Comparison of ENCODE assay signal across 9 mouse cellular contexts in genomic region chr8:94172809-94173732, GRCm38 (mm10). TPM values are rescaled to one million over a fixed set of nuclear protein-coding genes. Genes with fewer than 3 reads are reported as not detected.
DNase-seq lines count a peak whose midpoint lies in the region; ATAC-seq and TF ChIP-seq lines count a peak whose summit lies in the region.
"Had no signal": no experiment of that assay in that cellular context is flagged by ENCODE, and none has a peak within 500 bp of the region (broad histone marks: within the 10 kb centered on the region; RNA-seq: fewer than 3 reads in every experiment).

No protein-coding gene starts in this region.

- no peaks in the 10 kb centered on the region for H3K9me3 ChIP-seq in heart, embryonic 11.5 days (replicated peaks; ENCODE audit: control insufficient read depth, low read length)
- no peaks in the 10 kb centered on the region for H3K9me3 ChIP-seq in midbrain, postnatal 0 days (ENCODE audit: low read length)

- peak overlapping the region; percentile 76 for H3K9ac ChIP-seq in heart, embryonic 11.5 days (ENCODE audit: low read depth, low read length)
- peak overlapping the region; percentile 51 for H3K9ac ChIP-seq in midbrain, postnatal 0 days (replicated peaks; ENCODE audit: low read length, poor library complexity, severe bottlenecking)

- H3K4me2 ChIP-seq in heart, embryonic 11.5 days: peak overlapping the region; percentile 96
- peak overlapping the region; percentile 84 for H3K4me2 ChIP-seq in midbrain, postnatal 0 days (ENCODE audit: low read depth, low read length, poor library complexity, severe bottlenecking)

- DNase-seq in heart, adult 8-10 months (ENCODE audit: low spot score): no peak
- DNase-seq in ES-CJ7 (ENCODE audit: low read depth, low spot score): peak; percentile 59
- DNase-seq in kidney, postnatal 4 days: peak; percentile 24 to 55
- DNase-seq in midbrain, postnatal 0 days (ENCODE audit: low spot score): peak; percentile 12
- no peak for DNase-seq in spleen, adult 12 weeks (ENCODE audit: low spot score)
- DNase-seq in frontal cortex, postnatal 25 days (ENCODE audit: low spot score in 2 of 2): no peak

- H3K27ac ChIP-seq in heart, embryonic 11.5 days (ENCODE audit: low read depth, low read length): peak overlapping the region; percentile 66
- H3K27ac ChIP-seq in embryonic fibroblast, embryonic 13.5 days (ENCODE audit: insufficient read depth, low read length): no peak overlapping the region
- H3K27ac ChIP-seq in midbrain, postnatal 0 days (ENCODE audit: low read depth, low read length): no peak overlapping the region

- 2% methylated on average over 39 of the region's 39 CpGs for WGBS in heart, embryonic 11.5 days (ENCODE audit: insufficient replicate concordance)
- 2% methylated on average over 39 of the region's 39 CpGs for WGBS in midbrain, postnatal 0 days

- peaks cover 11% of the 10 kb centered on the region for H3K4me1 ChIP-seq in heart, embryonic 11.5 days (ENCODE audit: control insufficient read depth, insufficient read depth, low read length)
- 0 out of 2 replicates have a peak, but pooled peaks cover 9% of the 10 kb centered on the region for H3K4me1 ChIP-seq in embryonic fibroblast, embryonic 13.5 days (ENCODE audit: control insufficient read depth, insufficient read depth, low read length)
- H3K4me1 ChIP-seq in midbrain, postnatal 0 days (ENCODE audit: insufficient read depth, low read length): no peaks in the 10 kb centered on the region

- ATAC-seq in heart, embryonic 11.5 days (replicated peaks; ENCODE audit: insufficient number of reproducible peaks, low FRiP score, low TSS enrichment): no peak; the same call in 1 of the 2 replicates
- ATAC-seq in midbrain, postnatal 0 days (ENCODE audit: low FRiP score): no peak

- H3K27me3 ChIP-seq in heart, embryonic 11.5 days (ENCODE audit: control insufficient read depth, insufficient read depth, low read length): peaks cover 70% of the 10 kb centered on the region
- peaks cover 35% of the 10 kb centered on the region for H3K27me3 ChIP-seq in midbrain, postnatal 0 days (ENCODE audit: insufficient read depth, low read length)

- TF ChIP-seq POLR2A in embryonic fibroblast, embryonic 13.5 days (IDR thresholded peaks at IDR 0.05; ENCODE audit: low read depth, low read length): peak; percentile 90

- H3K4me3 ChIP-seq in heart, embryonic 11.5 days (ENCODE audit: low read depth, low read length): peak overlapping the region; percentile 56
- peak overlapping the region; percentile 59 for H3K4me3 ChIP-seq in embryonic fibroblast, embryonic 13.5 days (ENCODE audit: insufficient read depth, low read length)
- peak overlapping the region; percentile 46 for H3K4me3 ChIP-seq in midbrain, postnatal 0 days (ENCODE audit: low read depth, low read length)

- no peaks in the 10 kb centered on the region for H3K36me3 ChIP-seq in heart, embryonic 11.5 days (ENCODE audit: control insufficient read depth, insufficient read depth, low read length)
- H3K36me3 ChIP-seq in midbrain, postnatal 0 days (ENCODE audit: insufficient read depth, low read length): no peaks in the 10 kb centered on the region

- TF ChIP-seq CTCF in embryonic fibroblast, embryonic 13.5 days (IDR thresholded peaks at IDR 0.05; ENCODE audit: borderline replicate concordance, insufficient read depth, low read length): no peak
- TF ChIP-seq CTCF in midbrain, postnatal 0 days (IDR thresholded peaks at IDR 0.05): no peak

RNA-seq across cellular contexts. Expression of gene Mt2, which starts 0.6 kb away (rescaled TPM):
- polyA plus RNA-seq in heart, embryonic 11.5 days (2014; fragmentation: Nextera tagmentation; extraction: Ambion mirVana): 58.5 and 102 TPM in 2 replicates
- 100 to 1,000 TPM in 1 of 4 experiments, 10 to 100 TPM in 3; 34.4 to 168 (median 56.0) TPM for total RNA-seq in heart, adult 8-10 months (2022)
- polyA plus RNA-seq in embryonic fibroblast, embryonic 13.5 days (2011; ENCODE audit: insufficient read length, low read depth, missing spikeins): 199 and 340 TPM in 2 replicates
- total RNA-seq in midbrain, postnatal 0 days (2014; rRNA removed): 57.7 and 131 TPM in 2 replicates
- 92.3 and 101 TPM in 2 replicates for polyA plus RNA-seq in midbrain, postnatal 0 days (2015; fragmentation: Nextera tagmentation; extraction: Ambion mirVana)

RNA-seq across cellular contexts. Expression of gene Mt1, which starts 5.8 kb away (rescaled TPM):
- 270 and 395 TPM in 2 replicates for polyA plus RNA-seq in heart, embryonic 11.5 days (2014; fragmentation: Nextera tagmentation; extraction: Ambion mirVana)
- total RNA-seq in heart, adult 8-10 months (2022): 100 to 1,000 TPM; 196 to 496 (median 239) TPM
- 435 and 525 TPM in 2 replicates for polyA plus RNA-seq in embryonic fibroblast, embryonic 13.5 days (2011; ENCODE audit: insufficient read length, low read depth, missing spikeins)
- 460 and 504 TPM in 2 replicates for total RNA-seq in midbrain, postnatal 0 days (2014; rRNA removed)
- polyA plus RNA-seq in midbrain, postnatal 0 days (2015; fragmentation: Nextera tagmentation; extraction: Ambion mirVana): 387 and 420 TPM in 2 replicates

RNA-seq across cellular contexts. Expression of gene Mt3, which starts 20.7 kb away (rescaled TPM):
- 22.7 TPM in 2 replicates for polyA plus RNA-seq in heart, embryonic 11.5 days (2014; fragmentation: Nextera tagmentation; extraction: Ambion mirVana)
- total RNA-seq in heart, adult 8-10 months (2022): 1 to 10 TPM; 2.3 to 5.4 (median 4.3) TPM
- polyA plus RNA-seq in embryonic fibroblast, embryonic 13.5 days (2011; ENCODE audit: insufficient read length, low read depth, missing spikeins): 3.3 TPM in 1 of 2 replicates, not detected in the other
- total RNA-seq in midbrain, postnatal 0 days (2014; rRNA removed): 571 and 599 TPM in 2 replicates
- polyA plus RNA-seq in midbrain, postnatal 0 days (2015; fragmentation: Nextera tagmentation; extraction: Ambion mirVana): 314 and 354 TPM in 2 replicates

RNA-seq across cellular contexts. Expression of gene Mt4, which starts 36.1 kb away (rescaled TPM):
- polyA plus RNA-seq in heart, embryonic 11.5 days (2014; fragmentation: Nextera tagmentation; extraction: Ambion mirVana): not detected in 2 replicates
- not detected for total RNA-seq in heart, adult 8-10 months (2022)
- polyA plus RNA-seq in embryonic fibroblast, embryonic 13.5 days (2011; ENCODE audit: insufficient read length, low read depth, missing spikeins): not detected in 2 replicates
- total RNA-seq in midbrain, postnatal 0 days (2014; rRNA removed): not detected in 2 replicates
- not detected in 2 replicates for polyA plus RNA-seq in midbrain, postnatal 0 days (2015; fragmentation: Nextera tagmentation; extraction: Ambion mirVana)
- total RNA-seq: left cerebral cortex, postnatal 25 days had no signal

RNA-seq across cellular contexts. Expression of gene Nup93, which starts 41.3 kb away (rescaled TPM):
- polyA plus RNA-seq in heart, embryonic 11.5 days (2014; fragmentation: Nextera tagmentation; extraction: Ambion mirVana): 73.4 and 79.1 TPM in 2 replicates
- total RNA-seq in heart, adult 8-10 months (2022): 10 to 100 TPM; 12.4 to 17.9 (median 15.4) TPM
- 58.2 and 65.0 TPM in 2 replicates for polyA plus RNA-seq in embryonic fibroblast, embryonic 13.5 days (2011; ENCODE audit: insufficient read length, low read depth, missing spikeins)
- 47.9 and 65.3 TPM in 2 replicates for total RNA-seq in midbrain, postnatal 0 days (2014; rRNA removed)
- polyA plus RNA-seq in midbrain, postnatal 0 days (2015; fragmentation: Nextera tagmentation; extraction: Ambion mirVana): 38.4 and 39.9 TPM in 2 replicates

Comparison
In these comparisons a context has a peak if more than half of its experiments do, and no peak if none do; other contexts are left out.
1. DNase-seq: peak in ES-CJ7 (single experiment), kidney, postnatal 4 days (2 of 2) and midbrain, postnatal 0 days (single experiment); none in heart, adult 8-10 months (single experiment), spleen, adult 12 weeks (single experiment) and frontal cortex, postnatal 25 days (0 of 2).
2. RNA of gene Mt3, which starts 20.7 kb away (polyA plus RNA-seq): 314 to 354 TPM in midbrain, postnatal 0 days; 22.7 TPM in heart, embryonic 11.5 days and 3.3 TPM in embryonic fibroblast, embryonic 13.5 days; every median in the first group is over 10 times any median in the second.
3. Peak in every context shown above with its lines, with median percentiles within 50 percentile points of each other: H3K4me3 ChIP-seq.